Mouse (Mus musculus) brain, embryonic 14.5 days (tissue): Measurements from ENCODE around the gene Fli1.

Source experiments
- CTCF ChIP-seq: fragments of 200-500 bp; IDR thresholded peaks from 2 replicates; pipeline ENCODE4 v1.5.1; 2012; ENCODE audit warnings: inconsistent platforms, mild to moderate bottlenecking, moderate library complexity, borderline replicate concordance; ENCODE audit not compliant: insufficient read depth, insufficient read length; ENCODE audit errors: extremely low read depth
- POLR2A ChIP-seq: fragments of 200-500 bp; IDR thresholded peaks from 2 replicates; pipeline ENCODE4 v1.6.1; 2012; ENCODE audit warnings: mild to moderate bottlenecking, inconsistent platforms, borderline replicate concordance; ENCODE audit not compliant: poor library complexity, insufficient read depth, insufficient read length, severe bottlenecking; ENCODE audit errors: extremely low read depth

DNA sequence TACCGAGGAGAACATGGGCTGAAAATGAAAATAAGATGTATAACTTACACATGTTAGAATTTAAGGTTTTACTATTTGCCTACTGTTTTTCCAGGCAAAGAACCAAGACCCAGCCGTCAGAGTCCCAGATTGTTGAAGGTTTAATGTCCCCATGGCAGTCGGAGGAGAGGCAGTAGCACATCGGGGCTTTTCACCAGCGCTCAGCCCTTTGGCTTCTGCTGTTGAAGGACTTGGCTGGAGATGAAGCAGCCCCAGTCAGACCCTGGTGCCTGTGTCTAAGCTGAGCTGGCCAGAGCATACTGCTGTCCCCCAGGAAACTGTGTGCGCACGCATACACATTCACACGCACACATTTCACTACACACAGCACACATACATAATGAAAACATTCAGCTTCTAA lies 75.2 kb downstream of the Fli1 start:
- no peak for TF ChIP-seq POLR2A
- TF ChIP-seq CTCF, result no peak
